Mouse (Mus musculus): ENCODE measurements at regions not wholly inside any gene's neighbourhood (a gene's known extent, or its start where the extent isn't known, plus 50 kb on each side); places are given as distances from the start of the nearest gene placed in this dataset.
A peak's percentile ranks its signal among the peaks of the same experiment; 100 is the strongest.
"Not testable (repeated sequence)": the region's sequence is repeated elsewhere in the genome, so short reads cannot be mapped to it uniquely, and the experiment has no call there.

DNA sequence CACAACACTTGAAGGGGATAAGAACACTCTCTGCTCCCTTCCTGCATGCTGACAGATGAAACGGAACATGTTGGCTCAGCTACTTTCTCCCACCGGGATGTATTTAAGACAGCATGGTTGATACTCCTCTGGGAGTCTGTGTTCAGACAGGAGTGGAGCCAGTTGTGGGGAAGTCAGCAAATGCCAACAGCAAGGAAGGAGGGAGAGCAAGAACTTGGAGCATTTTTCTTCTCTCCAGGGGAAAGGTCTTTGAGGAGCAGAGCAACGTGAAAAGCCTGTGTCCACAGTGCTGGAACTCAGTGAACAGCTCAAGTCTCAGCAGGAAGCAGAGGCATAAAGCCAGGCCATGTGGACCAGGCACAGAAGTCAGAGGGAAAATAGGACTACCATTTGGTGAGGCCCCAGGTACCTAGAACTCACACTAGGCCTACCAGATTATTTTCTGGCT lies 188.8 kb upstream of the Dmac1 start:
- DNase-seq (ENCODE audit: low spot score in 2 of 2): peak in 1 of 2 experiments; percentile 2

GRCm38 (mm10) chr4:75463579-75463978 lies 185.5 kb upstream of the Dmac1 start:
- no peak for DNase-seq (ENCODE audit: low spot score in 2 of 2)

DNA sequence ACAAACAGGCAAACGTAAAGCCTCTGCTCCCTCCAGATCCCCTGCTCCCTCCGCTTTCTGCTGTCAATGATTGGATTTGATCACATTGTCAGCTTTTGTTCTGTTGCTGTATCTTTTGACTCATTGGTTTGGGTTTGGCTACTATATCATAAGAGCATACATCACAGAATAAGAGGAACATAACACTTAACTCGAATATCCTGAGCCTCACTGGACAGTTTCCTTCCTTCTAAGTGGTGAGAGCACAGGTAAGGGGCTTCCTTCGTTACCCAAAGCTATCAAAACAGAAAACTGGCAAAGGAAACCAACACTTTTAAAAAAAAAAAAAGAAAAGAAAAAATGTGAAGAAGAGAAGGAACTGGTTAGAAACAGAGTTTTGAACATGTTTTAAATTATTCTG lies 171.4 kb upstream of the Dmac1 start:
- DNase-seq (ENCODE audit: low spot score in 2 of 2): no peak

- no peak for DNase-seq (ENCODE audit: low spot score in 2 of 2)
Measured at GRCm38 (mm10) chr4:75423296-75423695, 145.2 kb upstream of the Dmac1 start.

DNA sequence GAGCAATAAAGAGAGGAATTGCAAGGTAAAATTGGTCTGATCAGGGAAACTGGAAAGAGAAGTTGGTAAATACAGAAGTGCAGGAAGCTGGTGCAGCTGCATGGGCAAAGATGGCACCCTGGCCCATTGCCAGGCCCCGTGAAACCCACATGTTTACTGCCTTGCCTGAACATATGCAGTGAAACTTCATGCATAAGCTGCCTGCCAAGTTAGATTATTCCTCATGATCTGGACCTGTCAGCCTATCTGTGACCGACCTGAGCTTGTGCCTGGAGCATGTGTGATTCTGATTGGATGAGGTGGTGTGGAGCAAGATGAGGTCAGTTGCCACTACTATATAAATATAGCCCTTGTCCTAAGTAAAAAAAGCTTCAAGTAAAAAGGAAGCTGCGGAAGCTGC lies 122.6 kb upstream of the Dmac1 start:
- not testable (repeated sequence) for DNase-seq (ENCODE audit: low spot score in 2 of 2)

GRCm38 (mm10) chr4:75394992-75395391 lies 116.9 kb upstream of the Dmac1 start:
- no peak for DNase-seq (ENCODE audit: low spot score in 2 of 2)

DNA sequence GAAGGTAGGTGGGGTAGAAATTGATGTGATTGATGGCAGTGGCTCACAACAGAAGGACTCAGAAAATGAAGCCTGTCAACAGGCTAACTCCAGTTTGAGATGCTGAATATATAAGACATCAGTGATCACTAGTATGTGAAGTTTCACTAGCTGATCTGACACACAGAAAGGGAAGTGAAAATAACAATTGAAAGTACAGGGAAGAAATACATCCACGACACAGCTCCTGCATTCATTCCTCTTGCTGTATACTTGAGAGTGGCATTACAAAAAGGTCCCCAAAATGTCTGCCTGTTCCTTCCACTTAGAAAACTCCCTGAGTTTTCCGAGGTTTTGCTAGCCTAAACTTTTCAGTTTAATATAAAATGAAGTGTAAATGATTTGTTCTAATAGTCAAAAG lies 116.2 kb upstream of the Dmac1 start:
- DNase-seq (ENCODE audit: low spot score in 2 of 2): no peak

DNA sequence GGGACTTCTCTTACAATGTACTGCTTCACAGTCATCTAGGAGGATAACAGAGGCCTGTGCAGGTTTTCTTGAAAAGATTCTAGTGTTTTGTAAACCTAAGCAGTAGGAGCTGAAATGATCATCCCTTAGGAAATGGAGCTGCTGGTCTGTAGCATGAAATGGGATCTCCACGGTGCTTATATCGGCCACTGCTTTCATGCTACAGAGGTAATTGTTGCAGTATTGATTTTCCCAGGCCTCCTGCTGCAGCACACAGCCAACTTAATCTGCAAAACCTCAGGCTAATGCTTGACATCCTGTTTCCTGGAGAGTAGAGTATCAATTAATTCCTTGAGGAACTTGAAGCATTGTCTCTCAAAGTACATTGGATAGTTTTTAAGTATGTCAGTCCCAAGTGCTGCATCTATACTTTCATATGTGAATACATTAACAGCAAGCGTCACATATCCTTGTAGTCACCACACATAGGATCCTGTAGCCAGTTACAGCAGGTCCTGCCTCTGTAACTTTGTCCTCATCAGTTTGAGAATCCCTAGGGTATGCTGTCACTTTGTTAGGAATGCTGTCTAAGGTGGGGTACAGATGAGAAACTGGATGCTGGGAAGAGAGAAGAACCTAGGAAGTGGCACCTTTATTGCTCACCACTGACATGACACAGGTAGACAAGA lies 108.3 kb upstream of the Dmac1 start:
- no peak for DNase-seq (ENCODE audit: low spot score in 2 of 2)

- DNase-seq (ENCODE audit: low spot score in 2 of 2): no peak
Measured at GRCm38 (mm10) chr4:75359496-75359895, 81.4 kb upstream of the Dmac1 start.

- no peak for DNase-seq (ENCODE audit: low spot score in 2 of 2)
Measured at GRCm38 (mm10) chr4:75355621-75356020, 77.5 kb upstream of the Dmac1 start.

DNA sequence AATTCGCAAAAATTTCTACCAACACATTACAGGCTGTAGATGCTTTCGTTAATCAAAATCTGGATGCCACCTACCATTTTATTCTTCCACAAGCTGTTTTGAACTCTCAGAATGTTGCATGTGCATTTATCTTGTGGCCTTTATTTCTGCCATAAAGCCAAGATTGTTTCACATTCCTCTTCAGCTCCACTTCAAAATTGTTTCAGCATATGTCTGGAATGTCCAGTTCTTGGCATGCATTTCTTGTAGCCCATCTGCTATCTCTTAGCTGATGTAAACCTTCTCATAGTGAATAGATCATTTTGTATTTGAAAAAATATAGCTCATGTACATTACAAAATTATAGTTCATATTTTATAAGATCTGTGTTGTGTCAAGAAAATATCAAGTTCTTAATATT lies 56.4 kb upstream of the Dmac1 start:
- DNase-seq (ENCODE audit: low spot score in 2 of 2): no peak

DNA sequence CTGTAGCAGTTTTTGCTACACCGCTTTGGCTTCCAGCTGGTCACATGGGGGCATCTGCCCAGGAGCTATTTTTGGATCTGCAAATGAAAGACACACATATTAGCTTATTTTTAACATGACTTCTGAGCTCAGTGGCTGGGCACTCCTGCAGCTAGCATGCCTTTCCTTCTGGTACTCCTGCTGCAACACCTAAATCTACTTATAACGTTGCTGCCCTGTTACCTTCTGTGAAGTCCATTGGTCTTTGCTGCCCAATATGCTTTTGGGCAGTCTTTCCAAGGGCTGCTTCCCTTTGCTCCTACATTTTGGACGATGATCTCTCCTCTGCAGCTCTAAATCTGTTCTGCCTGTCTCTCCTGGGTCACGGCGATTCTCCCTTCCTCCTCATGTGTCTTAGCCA lies 54.7 kb upstream of the Dmac1 start:
- no peak for DNase-seq (ENCODE audit: low spot score in 2 of 2)

DNA sequence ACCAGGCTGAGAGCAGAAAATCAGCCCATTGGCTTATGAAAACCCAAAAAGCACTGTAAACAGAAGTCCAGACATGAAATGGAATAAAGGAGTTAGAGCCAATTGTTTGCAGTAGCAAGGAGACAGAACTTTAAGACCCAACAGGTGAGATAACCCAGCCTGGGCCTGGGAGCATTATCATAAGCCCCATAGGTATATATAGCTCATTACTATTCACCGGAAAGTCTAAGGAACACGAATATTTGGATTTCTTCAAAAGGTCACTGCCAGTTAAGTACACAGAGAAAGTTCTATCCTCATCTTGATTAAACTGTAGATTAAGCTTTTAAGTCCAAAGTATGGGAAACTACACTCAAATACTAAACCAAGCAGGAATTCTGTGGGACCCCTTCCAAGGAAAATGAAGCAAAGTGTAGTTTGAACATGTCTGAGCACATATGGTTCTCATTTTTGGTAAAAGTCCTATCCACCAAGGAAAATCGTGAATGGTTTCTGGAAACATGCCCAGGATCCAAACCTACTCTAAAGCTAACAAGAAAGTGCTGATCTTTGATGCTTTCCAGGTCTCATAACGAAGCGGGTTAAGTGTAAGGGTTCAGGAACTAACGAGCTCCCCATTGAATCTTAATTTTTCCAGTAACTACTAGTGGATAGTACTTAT lies 51.5 kb upstream of the Dmac1 start:
- DNase-seq (ENCODE audit: low spot score in 2 of 2): no peak

Measured in urinary bladder, postnatal 36 days (tissue).